Mouse (Mus musculus) Patski (cell line): ENCODE results near the gene Exoc6. TPM values are rescaled to one million over a fixed set of nuclear protein-coding genes. Genes with fewer than 3 reads are reported as not detected.

ENCODE experiments used
- ATAC-seq: fragments of 100-300 bp; one replicate; pipeline ENCODE4 v1.8.0; 2021
- CTCF ChIA-PET: fragments of 350-600 bp; sonication (Branson Sonifier 250); formaldehyde crosslinking; loops from one replicate; lab custom pipeline; 2022; ENCODE audit warnings: inconsistent platforms; lab: Charles Lee
- POLR2A ChIA-PET: fragments of 350-600 bp; sonication (Branson Sonifier 250); formaldehyde crosslinking; loops from one replicate; lab custom pipeline; 2022; ENCODE audit warnings: antibody characterized with exemption, inconsistent platforms; lab: Charles Lee
- DNase-seq: peaks from one replicate; pipeline ENCODE4 v3.0.0-alpha.2; 2011; ENCODE audit warnings: low read depth, low spot score
- H3K27me3 ChIP-seq: fragments of 371-371 bp; one replicate; pipeline ENCODE4 v1.5.1; 2021
- CTCF ChIP-seq: fragments of 100-300 bp; IDR thresholded peaks from one replicate; pipeline ENCODE4 v1.5.1; 2021
- in situ Hi-C: fragments of 300-500 bp; cut with MboI; formaldehyde crosslinking; loops from 3 replicates; pipeline ENCODE4 v1.11.1; 2018; ENCODE audit warnings: low pct_unique_long_range_greater_than_20kb, mixed read lengths
- polyA plus RNA-seq: library from polyadenylated mRNA; unstranded; gene quantifications from one replicate; pipeline ENCODE4 v1.2.3, GENCODE M21; 2021

Exoc6 gene
- polyA plus RNA-seq, 1 experiment from 2014 or later: 56.2 TPM

- DNase-seq (no peak), ATAC-seq (no peak)
- no peaks in the 10 kb centered on the region for H3K27me3 ChIP-seq
- in situ Hi-C loops: no loop called here
- CTCF ChIA-PET: interaction anchor here (1.5 kb wide), 1 partner anchor 9 kb away, joined by 3 read pairs; no protein-coding TSS in a partner anchor
- TF ChIP-seq CTCF: no peak
- POLR2A ChIA-PET: no interaction called here
These were observed 165.8 kb downstream of the Exoc6 start for GRCm38 (mm10) chr19:37715980-37716379.

- no peaks in the 10 kb centered on the region for H3K27me3 ChIP-seq
- CTCF ChIA-PET: interaction anchor here (1.5 kb wide), 1 partner anchor 9 kb away, joined by 3 read pairs; no protein-coding TSS in a partner anchor
- no peak for ATAC-seq
- no peak for DNase-seq
- POLR2A ChIA-PET: no interaction called here
- no peak for TF ChIP-seq CTCF
- in situ Hi-C loops: no loop called here
These were observed 166.4 kb downstream of the Exoc6 start for GRCm38 (mm10) chr19:37716524-37717175.

GRCm38 (mm10) chr19:37719166-37719565 lies 168.9 kb downstream of the Exoc6 start:
- no peaks in the 10 kb centered on the region for H3K27me3 ChIP-seq
- ChIA-PET CTCF (interaction anchor here (1.1 kb wide), 1 partner anchor 92 kb away, joined by 3 read pairs; no protein-coding TSS in a partner anchor), POLR2A (no interaction called here)
- no peak for TF ChIP-seq CTCF
- ATAC-seq: no peak
- no peak for DNase-seq
- in situ Hi-C loops: no loop called here

GRCm38 (mm10) chr19:37724591-37724990 lies 174.4 kb downstream of the Exoc6 start:
- in situ Hi-C loops: no loop called here
- DNase-seq: no peak
- POLR2A ChIA-PET: no interaction called here
- H3K27me3 ChIP-seq: no peaks in the 10 kb centered on the region
- no peak for ATAC-seq
- no peak for TF ChIP-seq CTCF
- CTCF ChIA-PET: interaction anchor here (1.6 kb wide), 1 partner anchor 21 kb away, joined by 6 read pairs; no protein-coding TSS in a partner anchor

- DNase-seq: no peak
- ATAC-seq: no peak
- in situ Hi-C loops: no loop called here
- H3K27me3 ChIP-seq: no peaks in the 10 kb centered on the region
- ChIA-PET POLR2A (interaction anchor here (0.6 kb wide), 1 partner anchor 82 kb away, joined by 3 read pairs; no protein-coding TSS in a partner anchor), CTCF (interaction anchor here (1.3 kb wide), 1 partner anchor 12 kb away, joined by 3 read pairs; no protein-coding TSS in a partner anchor)
- no peak for TF ChIP-seq CTCF
These were observed 176.4 kb downstream of the Exoc6 start for GRCm38 (mm10) chr19:37726585-37726984.

- DNase-seq (no peak), ATAC-seq (no peak)
- ChIA-PET POLR2A (no interaction called here), CTCF (interaction anchor here (1.1 kb wide), 1 partner anchor 23 kb away, joined by 3 read pairs; no protein-coding TSS in a partner anchor)
- no peak for TF ChIP-seq CTCF
- in situ Hi-C loops: no loop called here
- H3K27me3 ChIP-seq: no peaks in the 10 kb centered on the region
These were observed 177.1 kb downstream of the Exoc6 start for GRCm38 (mm10) chr19:37727366-37727765.

Other genes starting within 250 kb of the Exoc6 start
- 104 TPM for gene Ide, start 212.6 kb upstream of the Exoc6 start, polyA plus RNA-seq
- gene Kif11, start 174.0 kb upstream of the Exoc6 start, polyA plus RNA-seq: 29.4 TPM
- 2.1 TPM for gene Hhex, start 115.6 kb upstream of the Exoc6 start, polyA plus RNA-seq
- 0.10 TPM for gene Cyp26c1, start 135.2 kb downstream of the Exoc6 start, polyA plus RNA-seq
- gene Cyp26a1, start 147.4 kb downstream of the Exoc6 start, polyA plus RNA-seq: 0.35 TPM